Mouse (Mus musculus): Measurements from ENCODE around the gene Gm21616. TPM values are rescaled to one million over a fixed set of nuclear protein-coding genes. Genes with fewer than 3 reads are reported as not detected.

The Gm21616 gene
- not detected in 2 replicates for polyA plus RNA-seq (2012; rRNA removed; ENCODE audit: low replicate concordance)

GRCm38 (mm10) chrX:125435242-125435641 is at the start of gene Gm21616:
Gene Gm21616 (plus strand): TSS chrX:125435542.

